Mouse (Mus musculus) ES-E14 (cell line): ENCODE measurements around the gene Hoxa5.

Experiments used
- HCFC1 ChIP-seq: IDR thresholded peaks from 2 replicates; pipeline ENCODE4 v1.6.1; 2012; ENCODE audit warnings: low read length, inconsistent platforms, borderline replicate concordance; ENCODE audit not compliant: insufficient read depth
- MAFK ChIP-seq: IDR thresholded peaks from 2 replicates; pipeline ENCODE4 v1.6.1; 2014; ENCODE audit warnings: mild to moderate bottlenecking, low read depth, low read length, inconsistent platforms; ENCODE audit not compliant: insufficient read depth
- ZC3H11A ChIP-seq: IDR thresholded peaks from 2 replicates; pipeline ENCODE4 v1.6.1; 2012; ENCODE audit warnings: low read depth, mild to moderate bottlenecking, inconsistent platforms, low read length, borderline replicate concordance

- no peak for TF ChIP-seq ZC3H11A
- TF ChIP-seq HCFC1: no peak
- TF ChIP-seq MAFK: no peak
These were observed 44.4 kb downstream of the Hoxa5 start for GRCm38 (mm10) chr6:52159979-52160378.
